Mouse (Mus musculus): ENCODE measurements around the gene Hdlbp. TPM values are rescaled to one million over a fixed set of nuclear protein-coding genes. Genes with fewer than 3 reads are reported as not detected.

Gene Hdlbp
- total RNA-seq, 2 experiments from 2014 or later: 374 to 400 TPM

- DNase-seq: no peak
These were observed 32.8 kb downstream of the Hdlbp start for GRCm38 (mm10) chr1:93445822-93446162.

DNA sequence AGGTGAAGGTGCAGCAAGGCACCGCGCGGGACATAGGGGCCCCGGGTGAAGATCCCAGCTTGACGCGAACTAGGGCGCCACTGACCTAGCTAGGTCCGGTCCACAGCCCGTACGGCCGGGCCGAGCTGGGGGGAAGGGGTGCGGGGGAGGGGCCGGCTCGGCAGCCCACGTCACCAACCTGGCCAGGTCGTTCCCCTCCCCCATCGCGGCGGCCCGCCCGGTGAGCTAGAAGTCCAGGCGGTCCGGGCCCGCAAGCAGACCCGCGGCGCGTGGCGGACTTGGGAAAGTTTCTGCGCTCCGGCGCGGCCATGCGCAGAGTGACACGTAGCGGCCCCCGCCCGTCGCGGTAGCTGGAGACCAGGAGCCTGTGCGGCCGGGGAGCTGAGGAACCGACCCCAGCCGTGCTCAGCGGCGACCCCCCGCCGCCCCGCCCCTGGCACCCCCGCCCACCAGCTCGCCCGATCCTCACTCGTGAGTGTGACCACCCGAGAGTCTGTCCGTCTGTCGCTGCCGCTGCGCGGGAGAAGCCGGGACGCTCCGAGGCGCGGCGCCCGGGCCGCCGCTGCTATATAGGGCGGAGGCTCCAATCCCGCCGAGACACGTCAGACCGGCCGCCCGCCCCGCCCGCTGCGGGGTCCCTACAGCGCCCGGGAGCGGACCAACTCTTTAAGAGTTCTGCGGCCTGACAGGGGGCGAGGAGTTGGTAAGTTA, 33.3 kb downstream of the Hdlbp start:
- DNase-seq: peak; percentile 90 to 92

DNA sequence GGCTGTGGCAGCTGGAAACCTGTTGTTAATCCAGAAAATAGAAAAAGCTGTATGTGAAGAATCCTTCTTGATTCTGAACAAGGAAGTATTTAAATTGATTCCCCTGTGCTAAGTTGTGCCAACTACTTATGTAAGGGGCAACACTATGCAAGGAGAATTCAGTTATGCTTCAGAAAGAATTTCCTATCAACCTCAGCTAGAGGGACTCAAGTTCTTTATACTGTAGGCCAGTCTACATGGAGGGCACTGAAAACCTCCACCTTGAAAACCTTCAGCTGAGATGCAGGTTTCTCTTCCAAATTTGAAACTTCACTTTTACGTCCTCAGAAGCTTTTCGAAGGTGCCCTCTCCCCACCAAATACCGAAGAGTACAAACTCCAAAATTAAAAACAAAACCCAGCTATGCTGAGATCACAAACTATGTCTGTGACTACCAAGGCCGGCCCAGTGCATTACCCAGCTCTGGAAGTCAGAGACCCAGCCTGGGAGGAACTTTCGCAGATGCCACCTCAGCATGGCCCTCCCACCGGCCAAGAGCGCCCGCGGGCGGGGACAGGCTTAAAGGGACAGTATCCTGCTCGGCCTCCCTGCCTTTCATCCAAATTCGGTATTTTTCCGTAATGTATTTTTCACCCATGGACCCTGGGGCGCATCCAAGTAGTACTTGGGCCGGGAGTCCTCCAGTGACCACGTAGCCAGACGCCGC, 34.1 kb downstream of the Hdlbp start:
- DNase-seq: peak; percentile 92 to 93

DNA sequence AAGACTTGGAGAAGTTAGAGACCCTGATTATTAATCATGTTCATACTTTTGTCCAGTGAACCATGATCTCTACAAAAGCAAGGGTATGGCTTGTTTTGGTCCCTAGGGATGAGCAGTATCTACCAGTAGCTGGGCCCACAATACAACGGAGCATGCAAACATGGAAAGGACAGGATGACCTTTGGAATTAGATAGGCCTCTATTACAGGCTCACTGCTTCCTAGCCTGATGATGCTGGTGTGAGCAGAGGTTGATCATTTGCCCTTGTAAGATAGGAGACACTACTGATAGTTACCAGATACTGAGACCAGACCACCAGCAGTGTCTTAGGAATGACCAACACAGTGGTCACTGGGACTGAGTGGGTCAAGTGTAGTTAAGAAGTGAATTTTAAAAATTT, 39.3 kb downstream of the Hdlbp start:
- DNase-seq: no peak

DNA sequence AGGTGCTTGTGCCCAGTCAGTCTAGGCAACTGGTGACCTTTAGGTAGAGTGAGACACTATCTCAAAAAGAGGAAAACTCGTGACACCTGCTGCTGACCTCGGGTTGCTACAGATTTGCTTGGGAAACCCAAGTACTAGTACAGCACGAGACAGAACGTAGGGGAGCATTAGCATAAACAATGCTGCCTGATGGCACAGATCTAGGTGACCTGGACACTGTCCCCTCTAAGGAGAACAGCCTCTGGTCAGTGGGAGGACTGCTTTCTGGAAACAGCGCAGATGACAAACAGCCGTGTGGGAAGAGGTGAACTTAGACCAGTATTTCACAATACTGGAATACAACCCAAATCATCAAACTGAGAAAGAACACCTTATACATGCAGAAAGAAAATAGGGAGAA, 46.5 kb downstream of the Hdlbp start:
- DNase-seq: no peak

GRCm38 (mm10) chr1:93403403-93403802, 75.2 kb downstream of the Hdlbp start:
- no peak for DNase-seq

- peak; percentile 16 to 17 for DNase-seq
These were observed 77.2 kb downstream of the Hdlbp start for GRCm38 (mm10) chr1:93401191-93402052.

DNA sequence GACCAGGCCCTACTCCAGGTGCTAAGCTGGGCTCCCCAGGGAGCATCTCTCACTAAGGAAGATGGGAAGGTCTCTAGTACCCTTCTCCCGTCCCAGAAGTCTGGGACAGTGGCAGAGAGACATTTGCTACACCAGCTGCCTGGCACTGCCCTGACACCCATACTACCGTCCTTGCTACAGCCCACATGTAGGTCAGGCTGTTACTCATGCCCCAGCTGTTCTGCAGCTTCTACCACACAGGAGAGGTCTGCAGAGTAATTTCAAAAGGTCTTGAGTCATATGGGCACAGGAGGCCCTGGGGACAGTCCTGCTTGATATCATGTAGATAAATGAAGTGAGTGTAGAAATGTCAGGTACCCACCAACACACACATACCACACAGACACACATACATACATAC, 89.7 kb downstream of the Hdlbp start:
- DNase-seq: peak; percentile 32 to 51

DNA sequence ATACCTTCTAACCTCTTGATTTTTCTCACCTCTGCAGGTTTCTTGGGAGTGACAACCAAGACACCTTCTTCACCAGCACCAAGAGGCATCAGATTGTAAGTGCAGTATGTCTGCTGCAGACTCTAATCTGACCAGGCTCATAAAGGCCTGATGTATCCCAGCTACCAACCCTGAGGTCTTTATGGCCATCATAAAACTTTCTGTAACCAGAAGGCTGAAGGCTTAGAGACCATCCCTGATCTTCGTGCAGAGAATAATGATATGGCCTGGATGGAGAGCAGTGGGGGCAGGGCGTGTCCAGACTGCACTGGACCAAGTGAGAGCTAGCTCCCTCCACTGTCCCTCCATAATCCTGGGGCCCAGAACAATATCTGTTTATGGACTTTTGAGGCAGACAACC, 91.4 kb downstream of the Hdlbp start:
- no peak for DNase-seq

GRCm38 (mm10) chr1:93379117-93379516, 99.5 kb downstream of the Hdlbp start:
- peak in 1 of 2 experiments; percentile 13 for DNase-seq

DNA sequence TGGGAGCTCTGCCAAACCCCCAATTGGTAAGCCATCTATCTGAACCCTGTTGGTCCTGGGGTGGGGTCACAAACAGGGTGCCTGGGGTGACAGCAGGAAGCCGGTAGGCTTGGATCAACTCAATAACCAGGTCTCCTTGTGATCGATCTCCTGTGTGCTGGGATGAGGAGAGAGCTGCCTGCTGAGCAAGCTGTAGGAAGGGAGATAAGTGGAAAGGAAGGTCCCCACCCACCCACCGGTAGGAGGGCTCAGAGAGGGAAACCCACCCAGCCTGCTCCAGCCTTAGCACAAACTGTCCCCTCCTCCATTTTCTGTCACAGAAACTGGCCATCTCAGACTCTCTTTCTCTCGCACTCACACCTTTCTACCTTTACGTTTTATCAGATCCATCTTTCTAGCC, 101.3 kb downstream of the Hdlbp start:
- DNase-seq: no peak

GRCm38 (mm10) chr1:93373665-93374064, 105.0 kb downstream of the Hdlbp start, which contains the start of gene Ano7:
Ano7 (plus strand) TSS chr1:93373930.
- no peak for DNase-seq

- no peak for DNase-seq
These were observed 113.0 kb downstream of the Hdlbp start for GRCm38 (mm10) chr1:93365641-93366040.

- peak; percentile 13 to 26 for DNase-seq
These were observed 116.0 kb downstream of the Hdlbp start for GRCm38 (mm10) chr1:93362661-93363060.

Other genes starting within 250 kb of the Hdlbp start
- gene Sned1, start 243.0 kb downstream of the Hdlbp start, total RNA-seq (2021): 10 to 100 TPM; 15.5 to 18.3 TPM
- gene Mterf4, start 172.9 kb downstream of the Hdlbp start, total RNA-seq (2021): 10 to 100 TPM; 23.0 to 24.9 TPM
- gene Ppp1r7, start 136.0 kb downstream of the Hdlbp start, total RNA-seq (2021): 10 to 100 TPM; 31.8 to 32.5 TPM
- 1 to 10 TPM; 3.3 to 3.7 TPM for gene Pask, start 135.3 kb downstream of the Hdlbp start, total RNA-seq (2021)
- gene Ano7, start 104.9 kb downstream of the Hdlbp start, total RNA-seq (2021): not detected
- 10 to 100 TPM; 19.1 to 23.5 TPM for gene Farp2, start 33.3 kb upstream of the Hdlbp start, total RNA-seq (2021)
- gene Stk25, start 179.8 kb upstream of the Hdlbp start, total RNA-seq (2021): 100 to 1,000 TPM; 127 to 129 TPM
- 10 to 100 TPM; 10.9 to 13.1 TPM for gene Bok, start 206.8 kb upstream of the Hdlbp start, total RNA-seq (2021)